Mouse (Mus musculus) hindbrain, embryonic 10.5 days (tissue): ENCODE measurements around the gene Tspan9. TPM values are rescaled to one million over a fixed set of nuclear protein-coding genes. Genes with fewer than 3 reads are reported as not detected.

Experiments
- DNase-seq: peaks from one replicate; pipeline ENCODE4 v3.0.0-alpha.2; 2017; ENCODE audit warnings: low spot score
- H3K27ac ChIP-seq: fragments of 300-500 bp; sonication (generic); 2 replicates; pipeline ENCODE4 v1.5.1; 2016; ENCODE audit warnings: mild to moderate bottlenecking, moderate library complexity
- H3K27me3 ChIP-seq: fragments of 300-500 bp; sonication (generic); 2 replicates; pipeline ENCODE4 v1.6.1; 2016; ENCODE audit warnings: mild to moderate bottlenecking; ENCODE audit not compliant: poor library complexity, insufficient read depth, severe bottlenecking
- H3K36me3 ChIP-seq: fragments of 300-500 bp; sonication (generic); 2 replicates; pipeline ENCODE4 v1.6.1; 2016; ENCODE audit warnings: mild to moderate bottlenecking, moderate library complexity
- H3K4me1 ChIP-seq: fragments of 300-500 bp; sonication (generic); replicated peaks from 2 replicates; pipeline ENCODE4 v1.6.1; 2016; ENCODE audit warnings: mild to moderate bottlenecking
- H3K4me3 ChIP-seq: fragments of 300-500 bp; sonication (generic); 2 replicates; pipeline ENCODE4 v1.5.1; 2016; ENCODE audit warnings: mild to moderate bottlenecking, moderate library complexity
- H3K9me3 ChIP-seq: fragments of 300-500 bp; sonication (generic); 2 replicates; pipeline ENCODE4 v1.6.1; 2016; ENCODE audit warnings: mild to moderate bottlenecking, moderate library complexity
- WGBS: fragments of 180-500 bp; shearing (Covaris S2); methylation state at CpG from one replicate; pipeline ENCODE4 v1.1.7; 2016; 5-methylcytosine and 5-hydroxymethylcytosine counted together
- polyA plus RNA-seq: library from polyadenylated mRNA; unstranded; fragments of >200 nt; fragmentation: Nextera tagmentation; extraction: Ambion mirVana; gene quantifications from 2 replicates; pipeline ENCODE4 v1.2.1, GENCODE M21; 2016

Tspan9 gene
- polyA plus RNA-seq, 1 experiment from 2014 or later: 65.7 TPM

DNA sequence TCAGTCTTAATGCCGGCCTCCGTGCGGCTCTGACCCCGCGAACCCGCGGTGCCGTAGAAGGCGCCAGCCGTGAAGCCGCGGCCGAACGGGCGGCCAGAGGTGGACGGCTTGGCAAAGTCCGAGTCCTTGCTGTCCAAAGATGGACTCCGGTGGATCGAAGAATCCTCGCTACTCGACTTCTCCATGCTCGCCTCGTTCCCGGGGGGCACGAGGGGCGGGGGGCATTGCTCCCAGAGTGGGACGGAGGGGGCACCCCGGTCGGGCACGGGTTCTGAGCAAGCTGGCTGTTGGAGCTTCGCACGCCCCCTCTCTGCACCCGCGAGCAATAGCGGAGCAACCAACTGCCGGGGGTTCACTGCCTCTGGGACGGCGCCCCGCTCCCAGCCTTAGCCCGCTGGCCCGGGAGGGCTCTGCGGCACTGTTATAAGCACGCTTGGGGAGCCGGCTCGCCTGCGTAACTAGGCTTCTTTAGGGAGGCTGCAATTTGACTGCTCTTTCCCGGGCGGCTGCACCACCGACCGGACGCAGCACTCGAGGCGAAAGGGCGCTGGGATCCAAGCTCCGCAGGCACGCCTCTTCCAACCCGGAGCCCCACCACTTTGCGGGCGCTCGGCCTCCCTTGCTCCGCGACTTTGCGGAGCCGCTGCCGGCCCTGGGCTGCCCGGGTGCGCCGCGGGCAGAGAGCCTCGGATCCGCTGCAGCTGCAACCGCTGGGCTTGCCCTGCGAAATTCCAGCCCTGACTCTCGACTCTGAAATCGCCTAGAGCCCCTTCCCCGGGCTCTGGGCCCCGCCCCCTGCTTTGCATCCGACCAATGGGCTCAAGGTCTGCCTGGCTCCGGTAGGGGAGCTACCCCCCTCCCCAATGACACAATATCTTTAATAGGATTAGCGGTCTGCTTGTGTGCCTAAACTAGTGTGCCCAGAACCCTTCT is 108.8 kb downstream of the Tspan9 start:
- WGBS: under 1% methylated on average over 80 of the region's 80 CpGs
- Histone ChIP-seq H3K4me3 (peak overlapping the region; percentile 71), H3K4me1 (peaks cover 88% of the 10 kb centered on the region), H3K9me3 (no peaks in the 10 kb centered on the region), H3K36me3 (no peaks in the 10 kb centered on the region), H3K27ac (peak overlapping the region; percentile 88), H3K27me3 (peaks cover 56% of the 10 kb centered on the region)
- peak; percentile 91 for DNase-seq

DNA sequence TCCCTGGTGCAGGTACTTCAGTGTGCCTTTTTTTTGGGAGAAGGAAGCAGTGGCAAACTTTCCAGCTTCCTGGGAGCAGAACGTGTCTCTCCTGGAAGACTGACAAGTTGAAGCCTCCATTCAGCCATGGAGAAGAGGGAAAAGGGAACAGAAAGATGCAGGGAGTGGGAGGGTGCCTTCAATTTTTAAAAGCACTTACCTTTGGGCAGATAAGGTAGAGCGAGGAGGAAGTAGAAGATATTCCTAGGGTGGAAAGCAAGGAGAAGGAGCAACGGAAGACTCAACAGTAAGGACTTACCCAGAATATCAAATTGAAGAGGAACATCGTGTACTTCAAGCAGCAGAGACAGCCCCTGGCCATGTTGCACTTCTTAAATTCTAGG is 109.5 kb downstream of the Tspan9 start:
- WGBS: 8% methylated on average over 4 of the region's 4 CpGs
- DNase-seq: no peak
- Histone ChIP-seq H3K9me3 (no peaks in the 10 kb centered on the region), H3K4me1 (peaks cover 88% of the 10 kb centered on the region), H3K36me3 (no peaks in the 10 kb centered on the region), H3K27ac (peak overlapping the region; percentile 88), H3K4me3 (peak overlapping the region; percentile 71), H3K27me3 (peaks cover 56% of the 10 kb centered on the region)

DNA sequence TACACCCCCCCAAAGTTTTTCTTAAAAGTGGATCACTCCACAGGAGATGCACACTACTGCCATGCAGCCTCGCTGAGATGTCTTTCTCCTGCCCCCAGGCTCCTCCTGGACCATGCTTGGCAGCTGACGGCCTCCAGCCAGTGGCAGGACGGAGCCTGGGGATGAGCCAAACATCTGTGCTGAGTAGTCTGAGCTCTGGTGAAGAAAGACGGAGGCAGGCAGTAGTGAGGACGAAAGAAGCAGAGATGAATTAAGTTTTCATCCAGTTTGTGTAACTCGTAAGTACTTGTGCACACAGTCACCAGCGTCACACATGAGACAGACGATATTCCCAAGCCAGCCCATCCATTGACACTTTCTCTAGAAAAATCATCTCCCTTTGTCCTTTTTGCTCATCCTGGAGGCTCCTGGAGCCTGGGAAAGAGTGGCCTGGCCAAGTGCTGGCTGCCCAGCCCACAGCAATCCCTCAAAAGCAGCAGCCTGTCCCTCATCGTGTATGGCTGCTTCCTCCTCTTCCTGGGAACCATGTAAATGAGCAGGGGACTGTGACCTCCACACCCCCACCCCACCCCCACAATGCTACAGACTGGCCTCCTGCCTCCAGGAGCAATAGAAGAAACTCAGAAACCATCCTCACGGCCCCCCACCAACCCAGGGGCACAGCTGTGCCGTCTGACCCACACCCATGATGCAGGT is 110.1 kb downstream of the Tspan9 start:
- DNase-seq: no peak
- Histone ChIP-seq H3K9me3 (no peaks in the 10 kb centered on the region), H3K36me3 (no peaks in the 10 kb centered on the region), H3K27ac (peak overlapping the region; percentile 88), H3K4me1 (peaks cover 88% of the 10 kb centered on the region), H3K4me3 (peak overlapping the region; percentile 71), H3K27me3 (peaks cover 51% of the 10 kb centered on the region)
- 26% methylated on average over 11 of the region's 11 CpGs for WGBS

DNA sequence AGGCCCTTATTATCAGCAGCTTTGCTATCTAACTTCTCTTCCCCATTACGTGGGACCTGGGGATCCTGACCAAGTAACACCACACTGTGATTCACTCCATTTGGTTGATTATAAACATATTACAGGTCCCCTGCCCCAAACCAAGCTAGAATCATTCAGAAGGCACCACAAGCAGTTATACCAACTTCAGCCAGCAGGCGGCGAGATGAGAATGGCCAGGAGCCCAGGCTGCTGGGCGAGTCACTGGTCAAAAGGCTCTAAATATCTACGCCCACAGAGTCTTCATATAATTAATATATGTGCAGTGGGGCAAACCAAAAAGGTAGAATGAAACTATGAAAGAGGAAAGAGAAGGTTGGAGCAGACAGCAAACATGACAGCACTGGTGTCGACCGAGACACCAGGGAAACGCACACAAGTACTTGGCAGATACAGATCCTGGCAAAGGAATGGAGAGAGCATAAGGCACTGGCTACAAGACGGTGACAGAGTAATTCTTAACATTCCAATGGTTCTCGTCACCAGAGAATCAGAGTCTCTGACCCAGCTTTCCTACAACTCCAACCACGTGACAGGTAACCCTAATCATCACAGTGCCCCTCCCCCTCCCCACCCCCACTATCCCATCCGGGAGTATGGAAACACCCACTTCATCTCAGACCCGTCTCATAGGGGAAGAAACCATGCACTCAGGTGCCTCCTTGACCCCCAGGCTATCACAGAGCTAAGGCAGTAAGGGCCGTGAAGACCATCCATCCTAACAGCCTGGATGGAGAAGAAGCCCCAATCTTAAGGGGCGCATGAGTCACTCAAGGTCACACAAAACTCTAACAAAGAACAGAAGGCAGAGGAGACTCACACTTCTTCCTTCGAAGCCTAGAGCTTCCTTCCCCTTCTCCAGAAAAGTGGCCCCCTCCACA is 110.9 kb downstream of the Tspan9 start:
- H3K9me3 ChIP-seq: no peaks in the 10 kb centered on the region
- peak overlapping the region; percentile 71 for H3K4me3 ChIP-seq
- DNase-seq: peak; percentile 86
- peaks cover 43% of the 10 kb centered on the region for H3K27me3 ChIP-seq
- peaks cover 87% of the 10 kb centered on the region for H3K4me1 ChIP-seq
- H3K27ac ChIP-seq: peak overlapping the region; percentile 88; the same call in 1 of the 2 replicates
- 33% methylated on average over 16 of the region's 16 CpGs for WGBS
- H3K36me3 ChIP-seq: no peaks in the 10 kb centered on the region

DNA sequence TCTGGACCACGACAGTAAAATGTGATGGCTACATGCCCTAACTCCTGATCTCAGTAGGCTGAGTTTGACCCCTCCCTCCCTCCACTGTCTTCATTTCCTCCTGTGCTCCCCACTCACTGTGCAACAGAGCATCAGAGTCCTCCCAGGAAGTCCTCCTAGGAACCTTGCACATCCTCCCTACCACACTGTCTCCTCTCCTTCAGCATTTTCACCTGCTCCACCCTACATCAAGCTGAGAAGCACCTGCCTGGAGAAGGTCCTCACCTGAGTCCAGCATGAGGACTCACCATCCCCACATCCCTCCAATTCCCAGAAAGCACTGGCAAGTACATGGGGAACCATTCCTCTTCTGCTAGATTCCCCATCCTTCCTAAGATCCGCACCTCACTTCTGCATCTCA is 111.8 kb downstream of the Tspan9 start:
- no peak overlapping the region for H3K27ac ChIP-seq
- H3K9me3 ChIP-seq: no peaks in the 10 kb centered on the region
- WGBS: 69% methylated on average over 2 of the region's 2 CpGs
- peaks cover 79% of the 10 kb centered on the region for H3K4me1 ChIP-seq
- DNase-seq: no peak
- no peak overlapping the region for H3K4me3 ChIP-seq
- no peaks in the 10 kb centered on the region for H3K36me3 ChIP-seq
- peaks cover 37% of the 10 kb centered on the region for H3K27me3 ChIP-seq

DNA sequence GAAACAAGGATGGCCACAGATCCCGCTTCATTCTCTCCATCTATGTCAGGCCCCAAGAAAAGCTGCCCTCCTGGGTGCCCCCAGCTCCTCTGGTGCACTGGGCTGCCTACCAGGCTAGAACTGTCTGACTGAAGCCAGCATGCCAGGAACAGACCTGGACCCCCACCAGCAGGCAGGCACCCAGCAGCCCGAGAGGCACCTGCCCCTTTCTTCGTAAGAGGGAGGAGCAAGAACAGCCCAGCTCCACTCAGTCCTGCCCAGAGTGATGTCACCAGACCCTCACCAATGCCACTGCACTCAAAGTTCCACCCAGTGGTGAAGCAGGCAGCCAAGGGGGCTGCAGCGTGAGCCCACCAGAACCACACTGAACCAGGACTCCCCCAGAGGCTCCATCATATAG is 112.3 kb downstream of the Tspan9 start:
- WGBS: 69% methylated on average over 4 of the region's 4 CpGs
- Histone ChIP-seq H3K36me3 (no peaks in the 10 kb centered on the region), H3K4me3 (no peak overlapping the region), H3K9me3 (no peaks in the 10 kb centered on the region), H3K27ac (peak overlapping the region; percentile 64; the same call in 1 of the 2 replicates), H3K27me3 (peaks cover 37% of the 10 kb centered on the region), H3K4me1 (peaks cover 75% of the 10 kb centered on the region)
- no peak for DNase-seq

DNA sequence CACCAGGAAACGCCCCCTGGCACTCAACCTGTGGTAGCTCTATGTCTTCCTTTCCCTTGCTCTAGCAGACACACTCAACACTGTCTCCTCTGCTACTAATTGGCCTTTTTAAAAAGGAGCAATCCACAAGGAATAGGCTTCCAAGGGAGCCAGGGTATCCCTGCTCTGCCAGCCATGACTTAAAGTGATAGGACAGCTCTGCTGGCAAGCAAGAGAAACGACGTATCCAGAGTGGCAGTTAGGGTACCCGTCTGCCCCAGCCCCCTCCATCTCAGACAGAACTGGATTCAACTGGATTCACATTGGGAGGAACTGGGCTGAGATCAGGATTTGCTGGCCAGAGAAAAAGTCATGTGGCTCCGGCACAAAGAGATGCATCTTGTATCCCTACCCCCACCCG is 112.9 kb downstream of the Tspan9 start:
- 71% methylated on average over 6 of the region's 6 CpGs for WGBS
- Histone ChIP-seq H3K27ac (no peak overlapping the region), H3K27me3 (peaks cover 41% of the 10 kb centered on the region)

DNA sequence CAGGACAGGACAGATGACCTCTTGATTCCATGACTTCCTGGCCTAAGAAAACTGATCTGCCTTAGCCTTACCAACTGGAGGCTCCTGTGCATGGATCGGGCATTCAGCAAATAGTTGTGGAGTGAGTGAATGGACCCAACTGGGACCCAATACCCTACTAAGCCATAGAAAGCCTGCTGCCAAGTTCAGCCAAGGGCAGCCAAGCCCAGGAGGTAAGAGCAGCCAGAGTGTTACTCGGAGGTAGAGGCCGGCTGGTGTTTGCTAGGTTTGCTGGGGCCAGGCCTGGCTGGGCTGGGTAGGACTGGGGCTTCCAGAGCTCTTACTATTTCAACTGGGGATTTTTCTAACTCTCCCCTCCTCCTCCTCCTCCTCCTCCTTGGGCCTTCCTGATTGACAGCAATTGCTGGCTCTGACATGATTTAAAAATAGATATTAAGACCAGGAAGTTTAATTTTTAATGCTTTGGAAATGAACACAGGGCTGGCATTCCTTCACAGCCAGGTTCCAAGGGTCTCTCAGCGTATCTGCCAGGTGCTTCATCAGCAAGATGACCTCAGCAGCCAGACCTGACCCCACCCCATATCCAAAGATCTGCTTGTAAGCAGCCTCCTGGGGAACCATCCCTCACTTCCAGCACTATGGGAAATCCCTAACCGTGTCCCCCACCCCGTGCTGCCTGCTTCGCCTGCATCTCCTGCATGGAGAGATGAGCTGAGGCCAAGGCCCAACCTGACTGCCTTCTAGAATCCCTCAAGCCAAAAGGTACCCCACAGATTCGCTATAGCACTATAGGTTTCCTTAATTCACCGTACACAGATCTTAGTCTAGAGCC is 113.7 kb downstream of the Tspan9 start:
- 85% methylated on average over 9 of the region's 9 CpGs for WGBS
- no peaks in the 10 kb centered on the region for H3K36me3 ChIP-seq
- no peaks in the 10 kb centered on the region for H3K9me3 ChIP-seq
- peaks cover 48% of the 10 kb centered on the region for H3K27me3 ChIP-seq
- no peak overlapping the region for H3K27ac ChIP-seq
- H3K4me1 ChIP-seq: peaks cover 75% of the 10 kb centered on the region
- H3K4me3 ChIP-seq: no peak overlapping the region
- no peak for DNase-seq

More for the DNA sequence above, 112.9 kb downstream of the Tspan9 start:
- Histone ChIP-seq H3K9me3 (no peaks in the 10 kb centered on the region), H3K4me3 (no peak overlapping the region), H3K4me1 (peaks cover 75% of the 10 kb centered on the region), H3K36me3 (no peaks in the 10 kb centered on the region)
- DNase-seq: no peak

DNA sequence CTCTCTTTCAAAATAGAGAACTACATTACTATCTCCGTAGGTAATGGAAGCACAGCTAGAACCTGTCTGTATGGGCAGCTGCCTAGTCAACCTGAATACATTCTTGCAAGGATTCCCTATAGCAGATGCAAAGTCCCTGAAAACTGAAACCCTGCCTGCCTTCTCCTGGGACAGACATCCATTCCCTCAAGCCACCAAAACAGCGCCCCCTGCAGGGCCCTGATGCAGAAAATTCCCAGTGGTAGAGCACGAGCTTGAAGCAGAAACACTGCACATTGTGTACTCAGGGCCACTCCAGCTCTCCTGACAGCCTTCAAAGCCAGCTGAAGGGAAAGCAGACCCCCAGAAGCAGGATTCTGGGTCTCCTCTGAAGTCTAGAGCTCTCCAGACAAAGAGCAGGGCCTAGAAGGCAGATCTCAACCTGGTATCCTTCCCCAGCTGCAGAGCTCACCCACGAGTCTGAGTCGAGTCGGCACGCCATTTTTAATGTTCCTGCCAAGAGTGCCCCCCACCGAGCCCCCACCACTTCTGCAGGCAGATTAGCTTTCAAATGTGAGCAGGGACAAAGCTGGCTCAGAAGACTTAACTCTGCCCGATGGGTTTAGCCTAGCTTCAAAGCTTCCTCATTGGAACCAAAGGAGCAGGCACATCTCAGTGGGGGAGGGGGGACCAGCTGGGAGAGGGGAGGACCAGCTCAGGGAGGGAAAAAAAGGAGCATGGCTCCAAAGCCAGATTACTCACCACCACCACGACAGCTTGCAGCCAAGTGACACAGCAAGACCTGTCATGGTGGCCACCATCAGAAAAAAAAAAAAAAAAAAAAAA is 115.1 kb downstream of the Tspan9 start:
- peak; percentile 74 for DNase-seq
- Histone ChIP-seq H3K27me3 (peaks cover 55% of the 10 kb centered on the region), H3K36me3 (no peaks in the 10 kb centered on the region), H3K9me3 (no peaks in the 10 kb centered on the region), H3K4me1 (peaks cover 75% of the 10 kb centered on the region), H3K4me3 (no peak overlapping the region), H3K27ac (peak overlapping the region; percentile 75)
- 20% methylated on average over 10 of the region's 10 CpGs for WGBS

DNA sequence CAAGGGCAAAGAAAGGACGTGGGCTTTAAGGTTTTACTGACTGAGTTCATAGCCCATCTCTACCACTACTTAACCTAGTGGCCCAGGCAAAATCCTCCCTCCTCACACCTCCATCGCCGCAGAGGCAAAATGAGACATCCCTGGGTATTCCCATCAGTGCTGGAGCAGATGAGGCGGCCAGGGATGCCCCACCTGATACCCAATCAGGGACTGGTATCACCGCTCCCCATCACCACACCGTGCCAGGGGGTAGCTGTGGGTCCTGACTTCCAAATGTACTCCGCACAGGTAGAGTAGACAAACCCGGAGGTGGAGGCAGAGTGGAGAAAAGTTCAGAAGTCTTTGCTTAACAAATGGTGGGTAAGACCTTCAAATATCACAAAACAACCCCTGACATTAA is 117.4 kb downstream of the Tspan9 start:
- H3K4me3 ChIP-seq: no peak overlapping the region
- peaks cover 82% of the 10 kb centered on the region for H3K4me1 ChIP-seq
- H3K27ac ChIP-seq: no peak overlapping the region
- H3K36me3 ChIP-seq: no peaks in the 10 kb centered on the region
- H3K9me3 ChIP-seq: no peaks in the 10 kb centered on the region
- DNase-seq: no peak
- H3K27me3 ChIP-seq: peaks cover 40% of the 10 kb centered on the region
- 90% methylated on average over 8 of the region's 8 CpGs for WGBS

DNA sequence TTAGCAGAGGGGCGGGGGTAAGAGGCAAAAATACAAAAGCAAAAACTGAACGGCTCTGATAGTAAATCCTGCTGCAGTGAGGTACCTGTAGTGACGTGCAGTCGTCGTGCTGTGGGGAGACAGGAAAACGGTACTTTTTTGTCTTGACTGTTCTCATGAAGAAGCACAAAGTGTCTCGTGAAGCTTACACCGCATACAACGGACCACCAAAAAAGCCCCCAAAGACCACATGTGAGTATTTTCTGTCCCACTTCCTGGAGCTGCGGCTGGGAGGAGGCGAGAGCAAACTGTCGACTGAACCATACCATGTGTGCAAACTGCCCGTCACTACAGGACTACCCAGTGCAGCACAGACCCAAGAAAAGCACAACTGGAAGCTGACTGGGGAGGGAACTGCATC is 117.8 kb downstream of the Tspan9 start:
- Histone ChIP-seq H3K27me3 (peaks cover 40% of the 10 kb centered on the region), H3K36me3 (no peaks in the 10 kb centered on the region), H3K4me1 (peaks cover 82% of the 10 kb centered on the region), H3K4me3 (no peak overlapping the region), H3K27ac (no peak overlapping the region), H3K9me3 (no peaks in the 10 kb centered on the region)
- no peak for DNase-seq
- 79% methylated on average over 13 of the region's 13 CpGs for WGBS
